Mouse (Mus musculus): ENCODE measurements around the gene Wasf2.
"Not testable (repeated sequence)": the region's sequence is repeated elsewhere in the genome, so short reads cannot be mapped to it uniquely, and the experiment has no call there.

Wasf2 gene

DNA sequence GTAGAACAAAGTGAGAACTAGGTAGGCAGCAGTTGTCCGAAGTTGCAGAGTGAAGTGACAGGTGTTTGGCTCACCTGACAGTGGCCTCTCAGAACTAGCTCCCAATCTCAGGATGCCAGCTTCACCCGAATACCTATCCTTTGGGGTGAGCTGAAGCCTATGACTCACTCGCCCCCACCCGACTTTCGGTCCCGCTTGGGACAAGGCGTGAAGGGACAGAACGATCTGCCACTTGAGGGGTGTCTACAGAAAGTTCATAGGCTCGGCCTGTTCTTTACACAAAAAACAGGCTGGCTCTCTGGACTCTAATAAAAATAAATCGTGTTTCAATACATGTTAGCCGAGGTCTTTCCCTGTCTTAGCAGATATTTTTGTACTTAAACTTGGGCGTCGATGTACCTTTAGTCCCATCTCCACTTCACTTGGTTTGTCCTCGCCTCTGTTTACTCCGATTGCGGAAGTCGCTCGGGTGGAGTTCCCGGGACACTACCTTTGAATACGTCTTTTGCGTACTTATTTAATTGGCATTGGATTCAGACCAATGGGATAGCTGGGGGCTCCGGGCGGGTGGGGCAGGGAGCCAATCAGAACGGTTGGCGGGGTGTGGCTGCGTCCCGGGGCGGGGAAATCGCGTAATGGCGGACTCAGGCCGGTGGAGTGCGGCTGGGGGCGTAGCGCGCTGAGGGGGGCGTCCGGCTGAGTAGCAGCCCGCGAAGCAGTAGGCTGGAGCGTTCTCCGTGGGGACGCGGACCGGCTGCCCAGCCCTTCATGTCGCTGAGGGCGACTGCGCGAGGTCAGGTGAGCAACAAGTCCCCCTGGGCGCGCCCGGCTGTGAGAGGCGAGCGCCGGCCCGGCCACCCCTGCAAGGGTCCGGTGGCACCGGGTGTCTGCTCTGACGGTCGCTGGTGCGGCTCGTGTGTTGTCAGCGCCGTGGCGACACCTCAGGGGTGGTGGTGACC is at the start of gene Wasf2:
TSS of gene Wasf2 (plus strand) at position 575 of the 959 bp plus-strand sequence.
- DNase-seq (ENCODE audit: low spot score in 2 of 2): peak; percentile 89 to 92

- no peak for DNase-seq (ENCODE audit: low spot score in 2 of 2)
Measured at GRCm38 (mm10) chr4:133080862-133081261, 49.4 kb upstream of the Wasf2 start.

GRCm38 (mm10) chr4:133082216-133082773 is 48.0 kb upstream of the Wasf2 start:
- no peak for DNase-seq (ENCODE audit: low spot score in 2 of 2)

DNA sequence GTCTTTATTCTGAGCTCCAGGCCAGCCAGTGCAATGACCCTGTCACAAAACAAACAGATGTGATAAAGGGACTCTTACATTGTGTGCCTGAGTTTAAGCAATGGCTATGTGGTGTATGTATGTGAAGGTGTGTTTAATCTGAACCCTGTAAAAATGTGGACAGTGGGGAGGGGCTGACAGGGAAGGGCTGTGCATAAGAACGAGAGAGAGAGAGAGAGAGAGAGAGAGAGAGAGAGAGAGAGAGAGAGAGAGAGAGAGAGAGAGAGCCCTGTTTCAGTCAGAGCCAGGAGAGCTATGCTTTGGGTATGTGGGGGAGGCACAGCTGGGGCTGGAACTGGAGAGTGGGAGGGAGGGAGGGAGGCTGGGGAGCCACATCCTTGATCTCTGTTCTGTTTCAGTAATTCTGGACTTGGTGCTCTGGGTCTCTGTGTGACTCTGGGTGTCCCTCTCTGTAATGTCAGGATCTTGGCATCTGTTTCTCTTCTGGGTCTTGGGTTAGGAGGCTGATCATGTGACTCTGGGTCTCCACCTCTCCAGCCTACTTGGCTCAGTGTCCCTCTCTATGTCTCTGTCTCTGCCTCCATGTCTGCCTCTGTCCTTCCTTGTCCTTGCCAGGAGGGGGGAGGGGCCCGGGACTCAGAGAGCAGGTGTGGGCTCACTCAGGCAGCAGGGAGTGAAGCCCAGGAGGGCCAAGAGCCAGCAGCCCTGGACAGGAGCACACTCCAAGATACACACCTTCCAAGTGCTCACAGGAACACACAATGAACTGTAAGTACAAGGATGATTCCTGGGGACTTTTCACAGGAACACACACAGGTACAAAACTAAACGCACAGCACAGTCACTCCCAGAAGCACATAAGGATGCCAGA is 46.1 kb upstream of the Wasf2 start:
- peak in 1 of 2 experiments; percentile 73 for DNase-seq (ENCODE audit: low spot score in 2 of 2)

GRCm38 (mm10) chr4:133085011-133085782 is 45.1 kb upstream of the Wasf2 start:
- peak in 1 of 2 experiments; percentile 66 for DNase-seq (ENCODE audit: low spot score in 2 of 2)

DNA sequence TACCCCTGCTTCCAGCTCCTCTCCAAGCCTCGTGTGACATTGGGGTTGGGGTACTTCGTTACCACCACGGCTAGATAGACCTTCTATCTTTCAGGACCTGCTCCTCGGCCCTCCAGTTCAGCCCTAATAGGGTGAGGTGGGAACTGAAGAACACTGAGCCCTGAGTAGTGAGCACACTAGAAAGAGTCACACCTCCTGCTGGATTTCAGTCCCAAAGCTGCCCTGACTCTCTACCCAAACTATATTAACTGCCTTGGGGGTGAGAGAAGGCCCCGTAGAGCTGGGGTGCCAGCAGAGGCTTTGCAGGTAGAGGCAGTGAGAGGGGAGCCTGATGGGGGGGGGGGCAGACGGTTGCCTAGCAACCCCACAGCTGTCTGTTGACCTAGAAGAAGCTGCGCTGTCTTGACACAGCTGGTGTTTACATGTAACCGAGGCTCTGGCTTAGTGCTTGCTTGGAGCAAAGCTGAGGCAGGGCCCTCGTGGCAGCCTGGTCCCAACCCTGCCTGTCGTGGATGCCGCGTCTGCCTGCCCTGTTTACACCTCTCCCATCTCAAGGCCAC is 44.4 kb upstream of the Wasf2 start:
- DNase-seq (ENCODE audit: low spot score in 2 of 2): no peak

GRCm38 (mm10) chr4:133087177-133087714 is 43.1 kb upstream of the Wasf2 start:
- no peak for DNase-seq (ENCODE audit: low spot score in 2 of 2)

DNA sequence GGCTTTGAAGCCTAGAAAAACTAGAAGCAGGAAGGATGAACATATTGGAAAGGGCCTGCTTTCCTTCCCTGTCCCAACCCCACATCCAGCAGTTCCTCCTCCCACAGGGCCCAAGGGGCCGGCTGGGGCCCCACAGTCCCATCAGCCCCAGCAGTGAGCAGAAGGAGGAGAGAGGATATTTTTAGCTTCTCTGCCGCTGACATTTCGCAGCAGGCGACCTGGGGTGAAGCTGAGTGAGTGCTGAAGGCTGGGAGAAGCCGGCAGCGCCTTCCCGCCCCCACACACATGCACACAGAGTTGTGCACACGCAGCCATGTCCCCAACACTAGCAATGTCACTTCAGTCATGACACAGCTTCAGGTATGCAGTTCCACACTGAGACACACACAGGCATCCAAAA is 42.5 kb upstream of the Wasf2 start:
- peak in 1 of 2 experiments; percentile 56 for DNase-seq (ENCODE audit: low spot score in 2 of 2)

GRCm38 (mm10) chr4:133089319-133089718 is 41.0 kb upstream of the Wasf2 start:
- no peak for DNase-seq (ENCODE audit: low spot score in 2 of 2)

DNA sequence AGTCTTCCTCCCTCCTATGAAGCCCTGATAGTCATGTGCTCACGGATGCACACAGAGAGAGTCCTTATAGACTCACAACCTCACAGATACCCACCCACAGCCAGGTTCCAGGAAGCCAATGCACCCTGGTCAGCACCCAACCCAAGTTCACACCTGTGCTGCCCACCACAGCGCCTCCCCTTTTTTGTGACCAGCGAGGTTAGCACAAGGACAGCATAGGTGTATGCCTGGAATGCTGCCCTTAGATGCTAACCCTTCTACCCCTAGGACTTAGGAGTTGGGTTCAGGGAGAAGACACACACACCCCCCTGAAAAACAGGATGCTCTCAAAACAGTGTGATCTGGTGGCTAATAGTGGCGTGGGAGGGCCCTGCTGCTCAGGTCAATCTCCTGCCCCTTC is 40.5 kb upstream of the Wasf2 start:
- no peak for DNase-seq (ENCODE audit: low spot score in 2 of 2)

DNA sequence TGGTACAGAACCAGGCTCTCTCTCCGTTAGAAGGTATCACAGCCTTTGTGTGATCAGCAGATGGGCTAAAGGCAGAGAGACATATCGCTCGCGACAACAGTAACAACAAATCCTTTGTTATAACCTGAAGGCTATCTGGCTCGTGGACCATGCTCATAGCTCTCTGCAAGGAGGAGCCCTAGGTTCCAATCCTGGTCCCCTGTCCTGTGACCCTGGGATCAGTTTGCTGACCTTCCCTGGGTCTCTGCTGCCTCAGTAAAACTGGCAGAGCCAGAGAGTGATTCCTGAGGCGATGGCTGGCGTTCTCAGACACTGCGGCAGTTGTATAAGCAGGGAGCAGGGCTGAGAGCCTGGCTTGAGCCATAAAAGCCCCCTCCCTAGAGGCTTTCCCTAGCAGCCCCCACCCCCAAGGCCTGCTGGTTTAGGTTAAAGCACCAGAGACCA is 40.0 kb upstream of the Wasf2 start:
- DNase-seq (ENCODE audit: low spot score in 2 of 2): no peak

DNA sequence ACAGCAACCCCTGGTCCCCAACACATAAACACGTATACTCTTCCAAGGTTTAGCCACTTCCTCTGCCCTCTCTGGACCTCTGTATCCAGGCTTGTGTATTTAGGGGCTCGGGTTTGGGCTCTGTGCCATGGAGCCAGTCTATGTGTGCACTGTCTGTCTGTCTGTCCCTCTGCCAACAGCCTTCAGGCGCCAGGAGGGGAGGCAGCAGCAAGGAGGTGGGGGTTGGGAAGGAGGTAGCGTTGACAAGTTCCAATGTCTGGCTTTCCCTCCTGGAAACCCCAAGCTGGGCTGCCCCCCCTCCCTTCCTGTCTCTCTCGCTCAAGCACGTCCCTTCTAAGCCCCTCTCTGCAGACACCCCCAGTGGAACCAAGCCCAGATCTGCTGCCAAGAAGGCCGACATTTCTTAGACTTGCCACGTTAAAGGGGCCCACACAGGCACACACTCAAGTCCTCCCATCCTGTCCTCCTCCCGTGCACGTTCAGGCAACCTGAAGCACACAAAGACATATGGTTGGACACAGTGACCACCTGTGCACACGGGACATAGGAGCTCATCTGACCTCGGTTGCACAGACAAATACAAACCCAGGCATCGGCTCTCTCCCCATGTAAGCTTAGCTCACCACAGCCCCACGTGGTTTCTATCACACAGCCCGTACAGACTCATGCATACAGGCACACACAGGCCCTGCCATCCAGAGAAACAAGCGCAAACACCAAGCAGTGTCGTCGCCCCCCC is 39.4 kb upstream of the Wasf2 start:
- DNase-seq (ENCODE audit: low spot score in 2 of 2): peak; percentile 60 to 71

DNA sequence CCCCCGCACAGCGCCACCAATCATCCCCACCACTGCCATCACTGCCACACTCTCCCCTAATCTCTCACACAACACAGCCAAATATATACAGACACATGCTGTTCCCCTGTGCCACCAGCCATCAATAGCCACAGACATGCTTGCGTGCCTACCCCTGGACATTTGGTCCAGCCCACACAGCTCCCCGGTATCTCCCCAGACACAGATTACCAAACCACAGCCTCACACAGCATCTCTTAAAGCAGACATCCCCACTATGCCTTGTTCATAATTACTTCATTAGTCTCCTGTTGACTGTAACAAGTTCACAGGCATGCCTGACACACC is 38.9 kb upstream of the Wasf2 start:
- no peak for DNase-seq (ENCODE audit: low spot score in 2 of 2)

- peak in 1 of 2 experiments; percentile 54 for DNase-seq (ENCODE audit: low spot score in 2 of 2)
Measured at GRCm38 (mm10) chr4:133092453-133092901, 37.8 kb upstream of the Wasf2 start.

- no peak for DNase-seq (ENCODE audit: low spot score in 2 of 2)
Measured at GRCm38 (mm10) chr4:133093056-133093455, 37.2 kb upstream of the Wasf2 start.

- no peak for DNase-seq (ENCODE audit: low spot score in 2 of 2)
Measured at GRCm38 (mm10) chr4:133093481-133094033, 36.7 kb upstream of the Wasf2 start.

- no peak for DNase-seq (ENCODE audit: low spot score in 2 of 2)
Measured at GRCm38 (mm10) chr4:133094255-133094654, 36.0 kb upstream of the Wasf2 start.

DNA sequence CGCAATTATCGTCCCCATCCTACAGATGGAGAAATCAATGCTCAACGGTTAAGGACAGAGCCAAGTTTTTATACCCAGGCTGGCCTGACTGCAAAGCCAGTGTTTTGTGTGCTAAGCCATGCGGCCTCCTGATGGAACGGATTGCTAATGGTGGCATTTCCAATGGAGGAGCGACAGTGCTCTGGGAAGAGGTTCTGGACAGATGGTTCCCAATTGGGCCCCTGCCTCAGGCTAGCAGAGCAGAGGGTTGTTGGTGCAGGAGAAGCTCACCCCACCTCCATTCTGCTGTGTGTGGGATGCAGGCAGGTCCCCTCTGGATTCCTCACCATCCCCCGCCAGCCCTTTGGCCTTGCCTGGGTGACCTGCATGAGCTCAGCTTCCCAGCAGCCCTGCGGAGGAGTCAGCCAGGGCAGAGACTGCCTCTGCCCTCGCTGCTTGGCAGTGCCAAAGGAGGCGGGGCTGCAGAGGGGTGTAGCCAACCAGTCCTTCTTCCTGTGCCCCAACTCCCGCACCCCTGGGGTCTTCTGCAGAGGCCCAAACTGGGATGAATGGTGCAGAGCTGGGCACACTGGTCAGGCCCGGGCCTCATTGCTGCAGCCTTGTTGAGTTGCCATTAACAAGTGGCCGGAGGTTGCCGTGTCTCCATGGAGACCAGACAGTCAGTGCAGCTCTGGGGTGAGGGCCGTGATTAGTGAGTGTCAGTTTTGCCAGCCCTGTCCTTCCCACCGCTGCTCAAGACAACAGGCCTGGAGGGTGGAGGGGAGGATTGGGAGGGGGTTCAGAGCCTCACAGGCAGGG is 35.2 kb upstream of the Wasf2 start:
- peak in 1 of 2 experiments; percentile 70 for DNase-seq (ENCODE audit: low spot score in 2 of 2)

DNA sequence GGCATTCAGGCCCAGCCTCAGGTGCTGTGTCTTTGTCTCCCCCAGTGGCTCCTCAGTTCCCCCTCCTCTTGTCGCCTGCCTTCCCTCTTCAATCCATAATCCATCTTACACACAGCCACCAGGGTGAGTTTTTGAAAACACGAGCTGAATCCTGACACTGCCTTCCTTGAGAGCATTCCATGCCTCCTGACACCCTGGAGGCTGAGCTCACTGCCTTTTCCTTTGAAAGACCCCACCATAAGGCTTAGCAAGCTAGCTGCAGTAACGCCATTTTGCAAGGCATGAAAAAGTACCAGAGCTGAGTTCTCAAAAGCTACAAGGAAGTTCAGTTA is 34.6 kb upstream of the Wasf2 start:
- not testable (repeated sequence) for DNase-seq (ENCODE audit: low spot score in 2 of 2)
